Mouse (Mus musculus): ENCODE data around the gene Sdf2l1. TPM values are rescaled to one million over a fixed set of nuclear protein-coding genes. Genes with fewer than 3 reads are reported as not detected.

Sdf2l1 gene
- polyA plus RNA-seq, 1 experiment from 2014 or later: 72.2 TPM

MicroRNA genes within 50 kb of the gene (microRNA counts, 519-probe panel; counts per million panel counts)
- 5,793 counts per million, percentile 94 among the panel's probes with 10 or more counts for microRNA mmu-miR-130b
- microRNA mmu-miR-301b: 3,583 counts per million, percentile 70 among the panel's probes with 10 or more counts

Small RNAs within 50 kb of the gene (microRNA-seq; reads per million reads assigned to microRNA genes)
- gene Mir130b (9,113 reads per million, percentile 95 among the genes with 10 or more reads in this experiment), gene Mir301b (136 reads per million, percentile 55 among the genes with 10 or more reads in this experiment)

Other genes starting within 250 kb of the Sdf2l1 start
- 21.7 and 24.3 TPM in 2 replicates for gene Ppm1f, start 235.9 kb downstream of the Sdf2l1 start, polyA plus RNA-seq (2014; fragmentation: Nextera tagmentation; extraction: Ambion mirVana)
- gene Mapk1, start 149.0 kb downstream of the Sdf2l1 start, polyA plus RNA-seq (2014; fragmentation: Nextera tagmentation; extraction: Ambion mirVana): 218 and 224 TPM in 2 replicates
- gene Ypel1, start 62.7 kb downstream of the Sdf2l1 start, polyA plus RNA-seq (2014; fragmentation: Nextera tagmentation; extraction: Ambion mirVana): 96.2 and 106 TPM in 2 replicates
- gene Ppil2, start 21.1 kb downstream of the Sdf2l1 start, polyA plus RNA-seq (2014; fragmentation: Nextera tagmentation; extraction: Ambion mirVana): 150 and 156 TPM in 2 replicates
- gene 2610318N02Rik, start 7.2 kb downstream of the Sdf2l1 start, polyA plus RNA-seq (2014; fragmentation: Nextera tagmentation; extraction: Ambion mirVana): 97.3 and 105 TPM in 2 replicates
- 12.2 and 12.5 TPM in 2 replicates for gene Ydjc, start 12.2 kb upstream of the Sdf2l1 start, polyA plus RNA-seq (2014; fragmentation: Nextera tagmentation; extraction: Ambion mirVana)
- 0.97 and 1.2 TPM in 2 replicates for gene Ccdc116, start 14.8 kb upstream of the Sdf2l1 start, polyA plus RNA-seq (2014; fragmentation: Nextera tagmentation; extraction: Ambion mirVana)
- 397 and 405 TPM in 2 replicates for gene Ube2l3, start 70.3 kb upstream of the Sdf2l1 start, polyA plus RNA-seq (2014; fragmentation: Nextera tagmentation; extraction: Ambion mirVana)
- 1.1 TPM in 2 replicates for gene Rimbp3, start 76.2 kb upstream of the Sdf2l1 start, polyA plus RNA-seq (2014; fragmentation: Nextera tagmentation; extraction: Ambion mirVana)
- 10.0 and 11.2 TPM in 2 replicates for gene Hic2, start 101.2 kb upstream of the Sdf2l1 start, polyA plus RNA-seq (2014; fragmentation: Nextera tagmentation; extraction: Ambion mirVana)
- 6.7 and 6.8 TPM in 2 replicates for gene Tmem191c, start 143.7 kb upstream of the Sdf2l1 start, polyA plus RNA-seq (2014; fragmentation: Nextera tagmentation; extraction: Ambion mirVana)
- gene Serpind1, start 199.0 kb upstream of the Sdf2l1 start, polyA plus RNA-seq (2014; fragmentation: Nextera tagmentation; extraction: Ambion mirVana): 0.15 and 0.23 TPM in 2 replicates